Mouse (Mus musculus): ENCODE measurements around the gene Mcf2l. TPM values are rescaled to one million over a fixed set of nuclear protein-coding genes. Genes with fewer than 3 reads are reported as not detected.

Mcf2l gene
- polyA plus RNA-seq, 1 experiment = 17.3 TPM

GRCm38 (mm10) chr8:12874971-12875370 is 1.4 kb downstream of the Mcf2l start:
- TF ChIP-seq POLR2A (IDR thresholded peaks at IDR 0.05; ENCODE audit: borderline replicate concordance, control insufficient read depth, low read depth, low read length) = no peak
- TF ChIP-seq CTCF (IDR thresholded peaks at IDR 0.05; ENCODE audit: control insufficient read depth, insufficient read depth, low read length) = no peak
- Histone ChIP-seq H3K27ac (ENCODE audit: control insufficient read depth, insufficient read depth, low read depth, low read length, poor library complexity) (no peak overlapping the region), H3K4me1 (ENCODE audit: control insufficient read depth, insufficient read depth, low read length) (no peaks in the 10 kb centered on the region; the same call in 1 of the 2 replicates), H3K4me3 (replicated peaks; ENCODE audit: control insufficient read depth, low read depth, low read length) (no peak overlapping the region)
- 78% methylated on average over 4 of the region's 4 CpGs for WGBS

GRCm38 (mm10) chr8:12877126-12877525 is 3.5 kb downstream of the Mcf2l start:
- no peaks in the 10 kb centered on the region; the same call in 1 of the 2 replicates for H3K4me1 ChIP-seq (ENCODE audit: control insufficient read depth, insufficient read depth, low read length)
- H3K27ac ChIP-seq (ENCODE audit: control insufficient read depth, insufficient read depth, low read depth, low read length, poor library complexity) = peak overlapping the region; percentile 23; the same call in 1 of the 2 replicates
- 41% methylated on average over 6 of the region's 6 CpGs for WGBS
- TF ChIP-seq POLR2A (IDR thresholded peaks at IDR 0.05; ENCODE audit: borderline replicate concordance, control insufficient read depth, low read depth, low read length) = no peak
- TF ChIP-seq CTCF (IDR thresholded peaks at IDR 0.05; ENCODE audit: control insufficient read depth, insufficient read depth, low read length) = no peak
- no peak overlapping the region for H3K4me3 ChIP-seq (replicated peaks; ENCODE audit: control insufficient read depth, low read depth, low read length)

GRCm38 (mm10) chr8:12880163-12880562 is 6.6 kb downstream of the Mcf2l start:
- 46% methylated on average over 6 of the region's 6 CpGs for WGBS
- no peaks in the 10 kb centered on the region; the same call in 1 of the 2 replicates for H3K4me1 ChIP-seq (ENCODE audit: control insufficient read depth, insufficient read depth, low read length)
- H3K4me3 ChIP-seq (replicated peaks; ENCODE audit: control insufficient read depth, low read depth, low read length) = no peak overlapping the region
- no peak for TF ChIP-seq POLR2A (IDR thresholded peaks at IDR 0.05; ENCODE audit: borderline replicate concordance, control insufficient read depth, low read depth, low read length)
- TF ChIP-seq CTCF (IDR thresholded peaks at IDR 0.05; ENCODE audit: control insufficient read depth, insufficient read depth, low read length) = no peak
- H3K27ac ChIP-seq (ENCODE audit: control insufficient read depth, insufficient read depth, low read depth, low read length, poor library complexity) = no peak overlapping the region

- 82% methylated on average over 21 of the region's 21 CpGs for WGBS
- TF ChIP-seq POLR2A (IDR thresholded peaks at IDR 0.05; ENCODE audit: borderline replicate concordance, control insufficient read depth, low read depth, low read length) (no peak), CTCF (IDR thresholded peaks at IDR 0.05; ENCODE audit: control insufficient read depth, insufficient read depth, low read length) (no peak)
- Histone ChIP-seq H3K27ac (ENCODE audit: control insufficient read depth, insufficient read depth, low read depth, low read length, poor library complexity) (no peak overlapping the region), H3K4me1 (ENCODE audit: control insufficient read depth, insufficient read depth, low read length) (no peaks in the 10 kb centered on the region), H3K4me3 (replicated peaks; ENCODE audit: control insufficient read depth, low read depth, low read length) (no peak overlapping the region)
These were observed 9.7 kb downstream of the Mcf2l start for GRCm38 (mm10) chr8:12883051-12884004.

GRCm38 (mm10) chr8:12887772-12888435 is 14.3 kb downstream of the Mcf2l start:
- WGBS = 86% methylated on average over 16 of the region's 16 CpGs
- no peak for TF ChIP-seq POLR2A (IDR thresholded peaks at IDR 0.05; ENCODE audit: borderline replicate concordance, control insufficient read depth, low read depth, low read length)
- TF ChIP-seq CTCF (IDR thresholded peaks at IDR 0.05; ENCODE audit: control insufficient read depth, insufficient read depth, low read length) = no peak
- no peak overlapping the region for H3K27ac ChIP-seq (ENCODE audit: control insufficient read depth, insufficient read depth, low read depth, low read length, poor library complexity)

GRCm38 (mm10) chr8:12889046-12889598 is 15.5 kb downstream of the Mcf2l start:
- 85% methylated on average over 11 of the region's 11 CpGs for WGBS
- no peak for TF ChIP-seq POLR2A (IDR thresholded peaks at IDR 0.05; ENCODE audit: borderline replicate concordance, control insufficient read depth, low read depth, low read length)
- TF ChIP-seq CTCF (IDR thresholded peaks at IDR 0.05; ENCODE audit: control insufficient read depth, insufficient read depth, low read length) = no peak
- Histone ChIP-seq H3K4me1 (ENCODE audit: control insufficient read depth, insufficient read depth, low read length) (no peaks in the 10 kb centered on the region), H3K4me3 (replicated peaks; ENCODE audit: control insufficient read depth, low read depth, low read length) (no peak overlapping the region), H3K27ac (ENCODE audit: control insufficient read depth, insufficient read depth, low read depth, low read length, poor library complexity) (no peak overlapping the region)

More at GRCm38 (mm10) chr8:12887772-12888435, 14.3 kb downstream of the Mcf2l start:
- Histone ChIP-seq H3K4me3 (replicated peaks; ENCODE audit: control insufficient read depth, low read depth, low read length) (no peak overlapping the region), H3K4me1 (ENCODE audit: control insufficient read depth, insufficient read depth, low read length) (no peaks in the 10 kb centered on the region)

- Histone ChIP-seq H3K4me3 (replicated peaks; ENCODE audit: control insufficient read depth, low read depth, low read length) (no peak overlapping the region), H3K4me1 (ENCODE audit: control insufficient read depth, insufficient read depth, low read length) (no peaks in the 10 kb centered on the region), H3K27ac (ENCODE audit: control insufficient read depth, insufficient read depth, low read depth, low read length, poor library complexity) (no peak overlapping the region)
- no peak for TF ChIP-seq CTCF (IDR thresholded peaks at IDR 0.05; ENCODE audit: control insufficient read depth, insufficient read depth, low read length)
- no peak for TF ChIP-seq POLR2A (IDR thresholded peaks at IDR 0.05; ENCODE audit: borderline replicate concordance, control insufficient read depth, low read depth, low read length)
- WGBS = 60% methylated on average over 5 of the region's 5 CpGs
These were observed 19.4 kb downstream of the Mcf2l start for GRCm38 (mm10) chr8:12892882-12893446.
